ENCODE assay signal across 10 mouse cellular contexts in genomic region chr10:79933145-79933679, GRCm38 (mm10). TPM values are rescaled to one million over a fixed set of nuclear protein-coding genes. Genes with fewer than 3 reads are reported as not detected.
A peak's percentile ranks its signal among the peaks of the same experiment; 100 is the strongest.
DNase-seq lines count a peak whose midpoint lies in the region; ATAC-seq lines count a peak whose summit lies in the region.
"Had no signal": no experiment of that assay in that cellular context is flagged by ENCODE, and none has a peak within 500 bp of the region (broad histone marks: within the 10 kb centered on the region; RNA-seq: fewer than 3 reads in every experiment).

No protein-coding gene starts in this region.

- WGBS in lung, embryonic 16.5 days, result 70% methylated on average over 9 of the region's 9 CpGs
- WGBS in neural tube, embryonic 13.5 days, result 62% methylated on average over 9 of the region's 9 CpGs

- DNase-seq in cerebellum, adult 18-20 months, result peak; percentile 24 to 49
- no peak for DNase-seq in lung, postnatal 14 days
- peak; percentile 61 to 64 for DNase-seq in kidney, postnatal 25 days
- no peak for DNase-seq in layer of hippocampus, postnatal 14 days (ENCODE audit: low spot score in 2 of 2)
- DNase-seq in ovary, postnatal 36 days (ENCODE audit: low spot score), result no peak

- H3K27ac ChIP-seq in lung, embryonic 16.5 days (ENCODE audit: low read length), result peak overlapping the region; percentile 8; the same call in 1 of the 2 replicates
- H3K27ac ChIP-seq in neural tube, embryonic 13.5 days (replicated peaks), result peak overlapping the region; percentile 80

- H3K4me2 ChIP-seq in lung, embryonic 16.5 days (ENCODE audit: low read depth, low read length), result no peak overlapping the region
- H3K4me2 ChIP-seq in neural tube, embryonic 13.5 days, result no peak overlapping the region; the same call in 1 of the 2 replicates

- no peaks in the 10 kb centered on the region for H3K27me3 ChIP-seq in lung, embryonic 16.5 days (ENCODE audit: control insufficient read depth, insufficient read depth, low read depth, low read length)
- H3K27me3 ChIP-seq in neural tube, embryonic 13.5 days, result no peaks in the 10 kb centered on the region

- H3K9me3 ChIP-seq in lung, embryonic 16.5 days (ENCODE audit: control insufficient read depth, low read length), result no peaks in the 10 kb centered on the region
- no peaks in the 10 kb centered on the region for H3K9me3 ChIP-seq in neural tube, embryonic 13.5 days

- 0 out of 2 replicates have a peak, but pooled peaks cover 6% of the 10 kb centered on the region for H3K36me3 ChIP-seq in lung, embryonic 16.5 days (ENCODE audit: control insufficient read depth, insufficient read depth, low read length)
- peaks cover 47% of the 10 kb centered on the region for H3K36me3 ChIP-seq in neural tube, embryonic 13.5 days

- no peak for ATAC-seq in cerebellum, adult (ENCODE audit: insufficient number of reproducible peaks, low FRiP score, low TSS enrichment)
- ATAC-seq in lung, embryonic 16.5 days (ENCODE audit: low read depth), result no peak
- ATAC-seq in neural tube, embryonic 13.5 days (ENCODE audit: low read depth), result no peak

- H3K4me1 ChIP-seq in lung, embryonic 16.5 days (replicated peaks; ENCODE audit: control insufficient read depth, insufficient read depth, low read length), result peaks cover 78% of the 10 kb centered on the region
- peaks cover 95% of the 10 kb centered on the region for H3K4me1 ChIP-seq in neural tube, embryonic 13.5 days (replicated peaks)

- no peak overlapping the region; the same call in 1 of the 2 replicates for H3K9ac ChIP-seq in lung, embryonic 16.5 days (ENCODE audit: low read length)
- H3K9ac ChIP-seq in neural tube, embryonic 13.5 days, result peak overlapping the region; percentile 43; the same call in 1 of the 2 replicates

- H3K4me3 ChIP-seq in lung, embryonic 16.5 days (ENCODE audit: low read length), result no peak overlapping the region
- H3K4me3 ChIP-seq in neural tube, embryonic 13.5 days, result no peak overlapping the region

RNA-seq across cellular contexts. Expression of gene Arid3a, which starts 6.4 kb away (rescaled TPM):
- polyA plus RNA-seq in lung, embryonic 16.5 days (2015; fragmentation: Nextera tagmentation; extraction: Ambion mirVana), result 4.1 and 4.8 TPM in 2 replicates
- polyA plus RNA-seq in neural tube, embryonic 13.5 days (2015; fragmentation: Nextera tagmentation; extraction: Ambion mirVana), result 3.4 and 5.4 TPM in 2 replicates
- 1 to 10 TPM; 4.5 to 6.4 TPM for total RNA-seq in layer of hippocampus, postnatal 14 days (2021)

RNA-seq across cellular contexts. Expression of gene R3hdm4, which starts 12.2 kb away (rescaled TPM):
- polyA plus RNA-seq in lung, embryonic 16.5 days (2015; fragmentation: Nextera tagmentation; extraction: Ambion mirVana), result 151 and 155 TPM in 2 replicates
- polyA plus RNA-seq in neural tube, embryonic 13.5 days (2015; fragmentation: Nextera tagmentation; extraction: Ambion mirVana), result 237 and 249 TPM in 2 replicates
- total RNA-seq in layer of hippocampus, postnatal 14 days (2021), result 100 to 1,000 TPM; 424 to 430 TPM

RNA-seq across cellular contexts. Expression of gene Kiss1r, which starts 16.4 kb away (rescaled TPM):
- polyA plus RNA-seq in lung, embryonic 16.5 days (2015; fragmentation: Nextera tagmentation; extraction: Ambion mirVana), result 1.0 and 1.1 TPM in 2 replicates
- 2.1 and 2.4 TPM in 2 replicates for polyA plus RNA-seq in neural tube, embryonic 13.5 days (2015; fragmentation: Nextera tagmentation; extraction: Ambion mirVana)
- total RNA-seq in layer of hippocampus, postnatal 14 days (2021), result 1 to 10 TPM; 5.0 to 8.9 TPM

RNA-seq across cellular contexts. Expression of gene Gm26602, which starts 22.6 kb away (rescaled TPM):
- polyA plus RNA-seq in lung, embryonic 16.5 days (2015; fragmentation: Nextera tagmentation; extraction: Ambion mirVana), result 12.8 TPM in 1 of 2 replicates, not detected in the other
- 40.5 and 48.8 TPM in 2 replicates for polyA plus RNA-seq in neural tube, embryonic 13.5 days (2015; fragmentation: Nextera tagmentation; extraction: Ambion mirVana)
- total RNA-seq in layer of hippocampus, postnatal 14 days (2021), result not detected
- total RNA-seq: adrenal gland, adult 18-20 months; neutrophil, adult 5-6 weeks had no signal

RNA-seq across cellular contexts. Expression of gene Med16, which starts 24.5 kb away (rescaled TPM):
- 48.3 and 51.2 TPM in 2 replicates for polyA plus RNA-seq in lung, embryonic 16.5 days (2015; fragmentation: Nextera tagmentation; extraction: Ambion mirVana)
- polyA plus RNA-seq in neural tube, embryonic 13.5 days (2015; fragmentation: Nextera tagmentation; extraction: Ambion mirVana), result 47.4 and 49.0 TPM in 2 replicates
- total RNA-seq in layer of hippocampus, postnatal 14 days (2021), result 10 to 100 TPM; 48.8 to 51.9 TPM

Comparison
In these comparisons a context has a peak if more than half of its experiments do, and no peak if none do; other contexts are left out.
1. DNase-seq: peak in cerebellum, adult 18-20 months (2 of 2) and kidney, postnatal 25 days (2 of 2); none in lung, postnatal 14 days (single experiment), layer of hippocampus, postnatal 14 days (0 of 2) and ovary, postnatal 36 days (single experiment).